Mouse (Mus musculus): ENCODE results near the gene Kcnj12. TPM values are rescaled to one million over a fixed set of nuclear protein-coding genes. Genes with fewer than 3 reads are reported as not detected.

The Kcnj12 gene
- polyA plus RNA-seq, 1 experiment = not detected

GRCm38 (mm10) chr11:61023416-61024200 is 1.2 kb downstream of the Kcnj12 start:
- Histone ChIP-seq H3K4me1 (peaks cover 7% of the 10 kb centered on the region), H3K4me3 (replicated peaks) (no peak overlapping the region), H3K27me3 (replicated peaks) (peaks cover 97% of the 10 kb centered on the region), H3K9me3 (no peaks in the 10 kb centered on the region), H3K36me3 (replicated peaks; ENCODE audit: low read length) (no peaks in the 10 kb centered on the region)
- no peak for TF ChIP-seq GATA1 (IDR thresholded peaks at IDR 0.05; ENCODE audit: borderline replicate concordance, low read length)
- TF ChIP-seq FLI1 (IDR thresholded peaks at IDR 0.05; ENCODE audit: low read length) = no peak

- no peaks in the 10 kb centered on the region for H3K9me3 ChIP-seq
- H3K36me3 ChIP-seq (replicated peaks; ENCODE audit: low read length) = no peaks in the 10 kb centered on the region
- peaks cover 7% of the 10 kb centered on the region for H3K4me1 ChIP-seq
- peaks cover 93% of the 10 kb centered on the region for H3K27me3 ChIP-seq (replicated peaks)
- no peak overlapping the region for H3K4me3 ChIP-seq (replicated peaks)
- TF ChIP-seq FLI1 (IDR thresholded peaks at IDR 0.05; ENCODE audit: low read length) (no peak), GATA1 (IDR thresholded peaks at IDR 0.05; ENCODE audit: borderline replicate concordance, low read length) (no peak)
Measured at GRCm38 (mm10) chr11:61024388-61024787, 2.0 kb downstream of the Kcnj12 start.

- peaks cover 93% of the 10 kb centered on the region for H3K27me3 ChIP-seq (replicated peaks)
- TF ChIP-seq FLI1 (IDR thresholded peaks at IDR 0.05; ENCODE audit: low read length) (no peak), GATA1 (IDR thresholded peaks at IDR 0.05; ENCODE audit: borderline replicate concordance, low read length) (no peak)
- H3K36me3 ChIP-seq (replicated peaks; ENCODE audit: low read length) = no peaks in the 10 kb centered on the region
- H3K4me3 ChIP-seq (replicated peaks) = no peak overlapping the region
- peaks cover 12% of the 10 kb centered on the region for H3K4me1 ChIP-seq
- no peaks in the 10 kb centered on the region for H3K9me3 ChIP-seq
Measured at GRCm38 (mm10) chr11:61024996-61025395, 2.6 kb downstream of the Kcnj12 start.

- Histone ChIP-seq H3K27me3 (replicated peaks) (peaks cover 93% of the 10 kb centered on the region), H3K4me3 (replicated peaks) (no peak overlapping the region), H3K4me1 (peaks cover 13% of the 10 kb centered on the region), H3K9me3 (no peaks in the 10 kb centered on the region), H3K36me3 (replicated peaks; ENCODE audit: low read length) (no peaks in the 10 kb centered on the region)
- TF ChIP-seq GATA1 (IDR thresholded peaks at IDR 0.05; ENCODE audit: borderline replicate concordance, low read length) (no peak), FLI1 (IDR thresholded peaks at IDR 0.05; ENCODE audit: low read length) (no peak)
Measured at GRCm38 (mm10) chr11:61025594-61025993, 3.2 kb downstream of the Kcnj12 start.

GRCm38 (mm10) chr11:61026381-61026780 is 4.0 kb downstream of the Kcnj12 start:
- Histone ChIP-seq H3K27me3 (replicated peaks) (peaks cover 88% of the 10 kb centered on the region), H3K4me3 (replicated peaks) (no peak overlapping the region), H3K4me1 (peaks cover 13% of the 10 kb centered on the region), H3K36me3 (replicated peaks; ENCODE audit: low read length) (no peaks in the 10 kb centered on the region), H3K9me3 (no peaks in the 10 kb centered on the region)
- TF ChIP-seq FLI1 (IDR thresholded peaks at IDR 0.05; ENCODE audit: low read length) = no peak
- no peak for TF ChIP-seq GATA1 (IDR thresholded peaks at IDR 0.05; ENCODE audit: borderline replicate concordance, low read length)

- Histone ChIP-seq H3K27me3 (replicated peaks) (peaks cover 88% of the 10 kb centered on the region), H3K4me1 (peaks cover 8% of the 10 kb centered on the region)
- TF ChIP-seq GATA1 (IDR thresholded peaks at IDR 0.05; ENCODE audit: borderline replicate concordance, low read length) (no peak), FLI1 (IDR thresholded peaks at IDR 0.05; ENCODE audit: low read length) (no peak)
Measured at GRCm38 (mm10) chr11:61027160-61027559, 4.8 kb downstream of the Kcnj12 start.

GRCm38 (mm10) chr11:61028211-61028950 is 6.0 kb downstream of the Kcnj12 start:
- peaks cover 6% of the 10 kb centered on the region for H3K4me1 ChIP-seq
- H3K27me3 ChIP-seq (replicated peaks) = peaks cover 86% of the 10 kb centered on the region
- no peak overlapping the region for H3K4me3 ChIP-seq (replicated peaks)
- TF ChIP-seq GATA1 (IDR thresholded peaks at IDR 0.05; ENCODE audit: borderline replicate concordance, low read length) (no peak), FLI1 (IDR thresholded peaks at IDR 0.05; ENCODE audit: low read length) (no peak)
- no peaks in the 10 kb centered on the region for H3K9me3 ChIP-seq
- no peaks in the 10 kb centered on the region for H3K36me3 ChIP-seq (replicated peaks; ENCODE audit: low read length)

More at GRCm38 (mm10) chr11:61027160-61027559, 4.8 kb downstream of the Kcnj12 start:
- H3K36me3 ChIP-seq (replicated peaks; ENCODE audit: low read length) = no peaks in the 10 kb centered on the region
- H3K9me3 ChIP-seq = no peaks in the 10 kb centered on the region
- no peak overlapping the region for H3K4me3 ChIP-seq (replicated peaks)

GRCm38 (mm10) chr11:61029116-61029740 is 6.9 kb downstream of the Kcnj12 start:
- Histone ChIP-seq H3K9me3 (no peaks in the 10 kb centered on the region), H3K4me1 (peaks cover 6% of the 10 kb centered on the region)
- TF ChIP-seq GATA1 (IDR thresholded peaks at IDR 0.05; ENCODE audit: borderline replicate concordance, low read length) (no peak), FLI1 (IDR thresholded peaks at IDR 0.05; ENCODE audit: low read length) (no peak)

GRCm38 (mm10) chr11:61029864-61030595 is 7.7 kb downstream of the Kcnj12 start:
- H3K4me1 ChIP-seq = peaks cover 6% of the 10 kb centered on the region
- TF ChIP-seq GATA1 (IDR thresholded peaks at IDR 0.05; ENCODE audit: borderline replicate concordance, low read length) = no peak
- no peak for TF ChIP-seq FLI1 (IDR thresholded peaks at IDR 0.05; ENCODE audit: low read length)

More at GRCm38 (mm10) chr11:61029116-61029740, 6.9 kb downstream of the Kcnj12 start:
- no peaks in the 10 kb centered on the region for H3K36me3 ChIP-seq (replicated peaks; ENCODE audit: low read length)
- no peak overlapping the region for H3K4me3 ChIP-seq (replicated peaks)
- H3K27me3 ChIP-seq (replicated peaks) = peaks cover 77% of the 10 kb centered on the region

More at GRCm38 (mm10) chr11:61029864-61030595, 7.7 kb downstream of the Kcnj12 start:
- Histone ChIP-seq H3K27me3 (replicated peaks) (peaks cover 69% of the 10 kb centered on the region), H3K36me3 (replicated peaks; ENCODE audit: low read length) (no peaks in the 10 kb centered on the region), H3K9me3 (no peaks in the 10 kb centered on the region), H3K4me3 (replicated peaks) (no peak overlapping the region)
